Mouse (Mus musculus) testis, adult 2 months (tissue): ENCODE measurements around the gene Cst13.

Experiments
- CTCF ChIP-seq: fragments of 200-500 bp; IDR thresholded peaks from 2 replicates; pipeline ENCODE4 v1.5.1; 2012; ENCODE audit warnings: low read depth, mild to moderate bottlenecking, inconsistent platforms, low read length, moderate library complexity; ENCODE audit not compliant: control insufficient read depth, insufficient read depth, insufficient replicate concordance
- POLR2A ChIP-seq: fragments of 200-500 bp; IDR thresholded peaks from 2 replicates; pipeline ENCODE4 v1.6.1; 2012; ENCODE audit warnings: low read depth, mild to moderate bottlenecking, inconsistent platforms, low read length, moderate library complexity; ENCODE audit not compliant: control insufficient read depth

DNA sequence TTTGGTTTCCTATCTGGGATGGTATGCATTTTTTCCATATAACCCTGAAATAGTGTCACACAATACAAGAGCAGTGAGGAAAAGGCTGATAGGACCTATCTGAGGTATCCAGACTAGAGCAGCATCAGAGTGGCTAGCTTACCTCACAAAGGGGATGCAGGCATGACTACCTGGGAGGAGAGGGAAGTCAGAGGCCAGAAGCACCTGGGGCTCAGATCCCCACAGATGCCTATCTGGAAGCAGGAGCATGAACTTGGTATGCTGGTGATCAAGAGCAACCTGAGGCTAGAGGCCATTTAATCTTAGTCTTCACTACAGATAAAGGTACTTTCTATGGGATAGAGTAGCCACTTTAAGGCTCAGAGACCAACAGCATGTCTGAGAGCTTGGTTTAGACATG, at the start of gene Cst13:
- TF ChIP-seq CTCF (no peak), POLR2A (peak; percentile 63; the same call in 1 of the 2 replicates)
